Mouse (Mus musculus) limb, embryonic 14.5 days (tissue): Measurements from ENCODE around the gene Nup93. TPM values are rescaled to one million over a fixed set of nuclear protein-coding genes. Genes with fewer than 3 reads are reported as not detected.

Source experiments
- ATAC-seq: fragments of 200-750 bp; cut with Nextera tagmentation; 2 replicates; pipeline ENCODE4 v1.8.0; 2017; ENCODE audit warnings: low read depth, moderate number of reproducible peaks, moderate TSS enrichment; ENCODE audit not compliant: low FRiP score
- DNase-seq: peaks from one replicate; pipeline ENCODE4 v3.0.0-alpha.2; 2015; ENCODE audit warnings: low spot score
- H3K27ac ChIP-seq: fragments of 300-500 bp; sonication (generic); replicated peaks from 2 replicates; pipeline ENCODE4 v1.5.1; 2014; ENCODE audit warnings: low read depth, mild to moderate bottlenecking, low read length, moderate library complexity, mixed read lengths
- H3K27me3 ChIP-seq: fragments of 300-500 bp; sonication (generic); 2 replicates; pipeline ENCODE4 v1.6.1; 2014; ENCODE audit warnings: low read length, mixed read lengths; ENCODE audit not compliant: control insufficient read depth, insufficient read depth
- H3K36me3 ChIP-seq: fragments of 300-500 bp; sonication (generic); 2 replicates; pipeline ENCODE4 v1.6.1; 2014; ENCODE audit warnings: mild to moderate bottlenecking, low read length, moderate library complexity, mixed read lengths; ENCODE audit not compliant: control insufficient read depth, insufficient read depth
- H3K4me1 ChIP-seq: fragments of 300-500 bp; sonication (generic); 2 replicates; pipeline ENCODE4 v1.6.1; 2014; ENCODE audit warnings: antibody characterized with exemption, low read length, mixed read lengths; ENCODE audit not compliant: control insufficient read depth, insufficient read depth
- H3K4me2 ChIP-seq: fragments of 300-500 bp; sonication (generic); replicated peaks from 2 replicates; pipeline ENCODE4 v1.6.1; 2014; ENCODE audit warnings: low read depth, mild to moderate bottlenecking, low read length, moderate library complexity; ENCODE audit not compliant: severe bottlenecking
- H3K4me3 ChIP-seq: fragments of 300-500 bp; sonication (generic); replicated peaks from 2 replicates; pipeline ENCODE4 v1.5.1; 2014; ENCODE audit warnings: low read length
- H3K9ac ChIP-seq: fragments of 300-500 bp; sonication (generic); 2 replicates; pipeline ENCODE4 v1.6.1; 2014; ENCODE audit warnings: mild to moderate bottlenecking, low read depth, low read length, moderate library complexity; ENCODE audit not compliant: severe bottlenecking
- H3K9me3 ChIP-seq: fragments of 300-500 bp; sonication (generic); 2 replicates; pipeline ENCODE4 v1.6.1; 2016; ENCODE audit warnings: low read length; ENCODE audit not compliant: control insufficient read depth
- POLR2A ChIP-seq: fragments of 200-500 bp; IDR thresholded peaks from 2 replicates; pipeline ENCODE4 v1.8.0; 2012; ENCODE audit warnings: inconsistent platforms, mild to moderate bottlenecking, moderate library complexity, borderline replicate concordance; ENCODE audit not compliant: insufficient read depth, insufficient read length; ENCODE audit errors: extremely low read depth
- WGBS: fragments of 180-500 bp; shearing (Covaris S2); extraction: QIAGEN DNeasy Blood & Tissue Kit; methylation state at CpG from one replicate; pipeline ENCODE4 v1.1.7; 2014; 5-methylcytosine and 5-hydroxymethylcytosine counted together
- polyA plus RNA-seq, 2 experiments: library from polyadenylated mRNA; depleted of rRNA in 1 of 2; stranded (reverse) in 1 of 2; unstranded in 1 of 2; fragments of >200 nt; fragmentation: Nextera tagmentation in 1 of 2; extraction: Ambion mirVana in 1 of 2; gene quantifications; 2 replicates each; pipeline versions ENCODE4 v1.2.1 to v1.2.3; 2012 to 2014

Nup93 gene
- polyA plus RNA-seq, 2 experiments = 64.0 to 72.3 TPM

DNA sequence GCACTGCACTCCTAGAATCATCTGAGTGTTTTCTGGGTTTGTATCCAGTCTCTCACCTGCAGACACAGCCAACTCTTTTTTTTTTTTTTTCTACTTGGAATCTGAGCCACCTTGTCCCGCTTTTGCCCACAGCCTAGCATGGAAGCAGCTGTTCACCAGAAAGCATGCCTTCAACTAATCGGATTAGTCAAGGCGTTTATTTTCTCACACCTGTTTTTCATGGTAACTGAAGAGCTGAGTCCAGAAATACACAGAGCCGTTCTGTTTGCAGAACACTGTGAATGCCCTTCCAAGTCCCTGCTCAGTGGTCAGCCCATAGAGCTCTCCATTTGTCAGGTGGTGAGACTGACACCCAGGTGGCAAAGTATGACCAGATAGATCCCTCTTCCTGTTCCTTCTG, 107.7 kb downstream of the Nup93 start:
- no peak overlapping the region for H3K27ac ChIP-seq
- H3K9ac ChIP-seq = no peak overlapping the region
- H3K27me3 ChIP-seq = no peaks in the 10 kb centered on the region
- H3K4me2 ChIP-seq = no peak overlapping the region
- WGBS = 29% methylated on average over 4 of the region's 4 CpGs
- TF ChIP-seq POLR2A = no peak
- H3K4me1 ChIP-seq = no peaks in the 10 kb centered on the region
- ATAC-seq = peak; percentile 76
- no peaks in the 10 kb centered on the region; the same call in 1 of the 2 replicates for H3K36me3 ChIP-seq
- no peak overlapping the region for H3K4me3 ChIP-seq
- peak; percentile 63 for DNase-seq
- no peaks in the 10 kb centered on the region for H3K9me3 ChIP-seq

DNA sequence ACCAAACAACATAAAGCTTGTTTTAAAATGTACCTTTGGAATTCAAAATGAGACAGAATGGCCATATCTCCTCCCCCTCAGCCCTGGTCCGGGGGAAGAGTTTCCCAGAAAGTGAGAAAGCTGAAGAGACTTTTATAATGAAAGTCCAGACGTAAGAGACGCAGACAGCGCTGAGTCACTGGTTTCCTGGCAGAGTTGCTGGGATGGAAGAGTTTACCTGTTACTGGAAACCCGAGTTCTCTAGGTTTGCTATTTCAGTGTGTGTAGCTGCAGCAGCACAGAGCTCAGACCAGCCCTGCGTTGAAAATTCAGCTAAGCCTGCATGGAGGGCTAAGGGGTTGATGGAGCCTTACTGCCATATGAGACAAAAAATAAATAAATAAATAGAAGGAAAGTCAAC, 108.7 kb downstream of the Nup93 start:
- WGBS = 66% methylated on average over 6 of the region's 6 CpGs
- Histone ChIP-seq H3K27me3 (no peaks in the 10 kb centered on the region), H3K36me3 (no peaks in the 10 kb centered on the region; the same call in 1 of the 2 replicates), H3K9ac (no peak overlapping the region), H3K4me2 (no peak overlapping the region), H3K9me3 (no peaks in the 10 kb centered on the region), H3K27ac (no peak overlapping the region), H3K4me3 (no peak overlapping the region), H3K4me1 (no peaks in the 10 kb centered on the region)
- no peak for ATAC-seq
- no peak for DNase-seq
- TF ChIP-seq POLR2A = no peak

DNA sequence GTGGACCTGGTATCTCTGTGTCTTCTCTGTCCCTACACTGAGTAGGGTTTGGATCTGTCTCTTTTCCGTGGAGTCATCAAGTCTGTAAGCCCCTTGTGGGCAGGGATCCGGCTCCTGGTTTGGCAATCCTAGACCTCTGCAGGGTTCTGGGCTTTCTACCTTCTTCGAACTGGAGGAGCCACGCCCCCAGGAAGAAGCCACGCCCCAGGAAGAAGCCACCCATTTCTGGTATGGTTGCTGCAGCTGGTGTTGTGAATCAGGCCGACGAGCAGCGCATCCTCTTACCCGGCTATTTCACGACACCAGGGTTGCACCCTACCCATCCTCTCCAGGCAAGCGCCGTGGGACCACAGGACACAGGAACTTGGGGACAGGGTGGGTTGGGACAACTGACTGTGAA, 109.7 kb downstream of the Nup93 start:
- 58% methylated on average over 12 of the region's 12 CpGs for WGBS
- DNase-seq (no peak), ATAC-seq (no peak)
- Histone ChIP-seq H3K4me3 (no peak overlapping the region), H3K4me1 (no peaks in the 10 kb centered on the region), H3K9me3 (no peaks in the 10 kb centered on the region), H3K27me3 (no peaks in the 10 kb centered on the region), H3K36me3 (no peaks in the 10 kb centered on the region), H3K27ac (no peak overlapping the region), H3K4me2 (no peak overlapping the region), H3K9ac (no peak overlapping the region)
- no peak for TF ChIP-seq POLR2A

DNA sequence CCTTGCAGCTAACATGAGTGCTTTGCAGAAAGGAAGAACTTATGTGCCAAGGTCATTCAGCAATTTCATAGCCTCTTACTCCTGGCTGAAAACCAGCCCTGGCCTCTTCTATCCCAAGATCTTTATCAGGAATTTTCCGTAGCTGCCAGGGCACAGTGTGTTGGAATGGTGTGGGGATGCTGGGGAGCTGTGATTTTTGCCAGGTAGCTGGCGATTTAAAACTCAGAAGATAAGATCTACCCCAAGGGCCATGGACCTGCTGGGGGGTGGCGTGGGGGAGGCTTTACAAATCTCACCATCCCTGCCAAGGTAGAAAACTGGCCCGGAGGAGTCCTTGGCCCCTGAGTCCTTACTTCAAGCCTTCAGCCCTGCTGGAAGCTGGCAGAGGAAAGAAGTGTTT, 111.7 kb downstream of the Nup93 start:
- WGBS = 72% methylated on average over 4 of the region's 4 CpGs
- H3K4me1 ChIP-seq = no peaks in the 10 kb centered on the region
- no peaks in the 10 kb centered on the region for H3K9me3 ChIP-seq

DNA sequence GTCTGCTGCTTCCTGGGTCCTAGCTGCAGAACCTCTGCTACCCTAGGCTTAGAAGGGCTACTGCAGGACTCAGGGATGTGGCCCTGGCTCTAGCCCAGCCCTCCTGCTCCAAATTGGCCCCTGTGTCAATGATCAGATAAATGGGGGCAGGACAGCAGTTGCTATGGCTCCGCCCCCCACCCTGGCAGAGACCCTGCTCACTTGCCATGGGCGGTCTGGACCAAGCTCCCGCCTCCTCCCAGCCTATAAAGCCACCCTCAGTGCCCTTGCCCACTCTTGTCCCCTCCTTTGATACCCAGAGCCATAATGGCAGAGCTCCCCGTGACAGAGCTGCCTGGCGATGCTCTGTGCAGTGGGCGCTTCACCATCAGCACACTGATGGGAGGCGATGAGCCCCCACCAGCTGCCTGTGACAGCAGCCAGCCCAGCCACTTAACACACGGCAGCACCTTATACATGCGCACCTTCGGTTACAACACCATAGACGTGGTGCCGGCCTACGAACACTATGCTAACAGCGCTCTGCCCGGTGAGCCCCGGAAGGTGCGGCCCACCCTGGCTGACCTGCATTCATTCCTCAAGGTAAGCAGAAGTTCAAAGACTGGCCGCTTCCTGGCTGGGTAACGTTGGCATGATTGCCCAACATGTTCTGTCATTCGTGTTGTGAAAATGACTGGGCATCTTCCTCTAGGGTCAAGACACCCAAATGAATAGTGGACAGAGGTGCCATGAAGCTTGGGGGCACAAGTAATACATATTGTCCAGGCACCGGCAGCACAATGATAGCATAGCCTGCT, 114.8 kb downstream of the Nup93 start, which contains the start of gene Slc12a3:
Gene Slc12a3 (plus strand): TSS at position 270 of the 797 bp plus-strand sequence.
- ATAC-seq = no peak
- no peak for TF ChIP-seq POLR2A
- Histone ChIP-seq H3K4me2 (no peak within 1 kb of the TSS), H3K36me3 (no peaks in the 10 kb centered on the region), H3K4me1 (no peaks in the 10 kb centered on the region), H3K27ac (no peak within 1 kb of the TSS), H3K9ac (no peak within 1 kb of the TSS), H3K27me3 (no peaks in the 10 kb centered on the region; the same call in 1 of the 2 replicates), H3K9me3 (no peaks in the 10 kb centered on the region), H3K4me3 (no peak within 1 kb of the TSS)
- DNase-seq = no peak
- 80% methylated on average over 21 of the region's 21 CpGs for WGBS

More for the DNA sequence above, 111.7 kb downstream of the Nup93 start:
- DNase-seq (no peak), ATAC-seq (no peak)
- Histone ChIP-seq H3K4me2 (no peak overlapping the region), H3K27me3 (no peaks in the 10 kb centered on the region; the same call in 1 of the 2 replicates), H3K27ac (no peak overlapping the region), H3K9ac (no peak overlapping the region), H3K4me3 (no peak overlapping the region), H3K36me3 (no peaks in the 10 kb centered on the region)
- no peak for TF ChIP-seq POLR2A

DNA sequence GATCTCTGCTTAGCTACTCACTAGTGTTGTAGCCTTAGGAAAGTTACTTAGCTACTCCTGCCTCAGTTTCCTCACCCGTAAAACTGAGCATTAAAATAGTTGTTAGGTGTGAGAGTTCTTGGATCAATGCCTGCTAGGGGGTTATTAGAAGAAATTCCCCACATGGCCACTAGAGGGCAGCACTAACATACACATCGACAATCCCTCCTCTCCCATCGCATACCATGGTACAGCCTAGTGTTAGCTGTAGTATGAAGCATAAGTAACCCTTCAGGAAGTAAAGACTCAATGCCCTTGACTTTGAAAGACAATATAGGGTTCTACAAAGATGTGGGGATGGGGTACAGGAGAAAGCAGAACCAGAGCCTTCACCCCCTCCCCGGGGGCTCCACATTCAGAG, 116.4 kb downstream of the Nup93 start:
- Histone ChIP-seq H3K4me2 (no peak overlapping the region), H3K9ac (no peak overlapping the region), H3K36me3 (no peaks in the 10 kb centered on the region), H3K27me3 (no peaks in the 10 kb centered on the region; the same call in 1 of the 2 replicates), H3K4me3 (no peak overlapping the region), H3K4me1 (no peaks in the 10 kb centered on the region), H3K27ac (no peak overlapping the region), H3K9me3 (no peaks in the 10 kb centered on the region)
- WGBS = 27% methylated on average over 4 of the region's 4 CpGs
- ATAC-seq = peak; percentile 16; the same call in 1 of the 2 replicates
- peak; percentile 85 for DNase-seq
- no peak for TF ChIP-seq POLR2A
